Mouse (Mus musculus) effector memory CD4-positive, alpha-beta T cell, adult 7 months (primary cell): Measurements from ENCODE around the gene Ly6g5c. TPM values are rescaled to one million over a fixed set of nuclear protein-coding genes. Genes with fewer than 3 reads are reported as not detected.

Source experiments
- polyA plus RNA-seq: library from polyadenylated mRNA; unstranded; fragments of 100-300 nt; shearing (Covaris generic); gene quantifications from one replicate; pipeline ENCODE4 v1.2.1, GENCODE M21; 2017

Ly6g5c gene
- polyA plus RNA-seq, 1 experiment from 2014 or later = not detected

Other genes starting within 250 kb of the Ly6g5c start
- gene Cfb, start 245.8 kb upstream of the Ly6g5c start, polyA plus RNA-seq = 0.40 TPM
- gene Zbtb12, start 228.8 kb upstream of the Ly6g5c start, polyA plus RNA-seq = 0.38 TPM
- not detected for gene Gm20547, start 226.2 kb upstream of the Ly6g5c start, polyA plus RNA-seq
- gene C2, start 210.0 kb upstream of the Ly6g5c start, polyA plus RNA-seq = 1.4 TPM
- gene Ehmt2, start 209.8 kb upstream of the Ly6g5c start, polyA plus RNA-seq = 55.0 TPM
- gene Slc44a4, start 193.8 kb upstream of the Ly6g5c start, polyA plus RNA-seq = not detected
- gene Neu1, start 177.0 kb upstream of the Ly6g5c start, polyA plus RNA-seq = 63.5 TPM
- 1,521 TPM for gene Hspa1b, start 149.0 kb upstream of the Ly6g5c start, polyA plus RNA-seq
- 90.8 TPM for gene Gm20481, start 138.4 kb upstream of the Ly6g5c start, polyA plus RNA-seq
- 909 TPM for gene Hspa1a, start 136.1 kb upstream of the Ly6g5c start, polyA plus RNA-seq
- gene Hspa1l, start 135.6 kb upstream of the Ly6g5c start, polyA plus RNA-seq = not detected
- 50.0 TPM for gene Lsm2, start 126.4 kb upstream of the Ly6g5c start, polyA plus RNA-seq
- gene Vars, start 107.3 kb upstream of the Ly6g5c start, polyA plus RNA-seq = 214 TPM
- 0.37 TPM for gene Vwa7, start 91.7 kb upstream of the Ly6g5c start, polyA plus RNA-seq
- not detected for gene Sapcd1, start 80.3 kb upstream of the Ly6g5c start, polyA plus RNA-seq
- gene Msh5, start 61.5 kb upstream of the Ly6g5c start, polyA plus RNA-seq = 2.2 TPM
- gene Clic1, start 58.3 kb upstream of the Ly6g5c start, polyA plus RNA-seq = 334 TPM
- 0.85 TPM for gene Ddah2, start 49.2 kb upstream of the Ly6g5c start, polyA plus RNA-seq
- not detected for gene Ly6g6c, start 42.9 kb upstream of the Ly6g5c start, polyA plus RNA-seq
- not detected for gene Mpig6b, start 42.1 kb upstream of the Ly6g5c start, polyA plus RNA-seq
- not detected for gene Ly6g6e, start 31.4 kb upstream of the Ly6g5c start, polyA plus RNA-seq
- gene Ly6g6d, start 30.2 kb upstream of the Ly6g5c start, polyA plus RNA-seq = not detected
- not detected for gene Ly6g6f, start 22.7 kb upstream of the Ly6g5c start, polyA plus RNA-seq
- gene Abhd16a, start 19.0 kb upstream of the Ly6g5c start, polyA plus RNA-seq = 79.3 TPM
- 1.8 TPM for gene Ly6g5b, start 7.1 kb downstream of the Ly6g5c start, polyA plus RNA-seq
- 65.3 TPM for gene Gpank1, start 13.2 kb downstream of the Ly6g5c start, polyA plus RNA-seq
- 223 TPM for gene Csnk2b, start 13.8 kb downstream of the Ly6g5c start, polyA plus RNA-seq
- 1.7 TPM for gene D17H6S53E, start 18.1 kb downstream of the Ly6g5c start, polyA plus RNA-seq
- not detected for gene Apom, start 23.8 kb downstream of the Ly6g5c start, polyA plus RNA-seq
- 56.5 TPM for gene Bag6, start 26.9 kb downstream of the Ly6g5c start, polyA plus RNA-seq
- gene Prrc2a, start 56.6 kb downstream of the Ly6g5c start, polyA plus RNA-seq = 24.5 TPM
- not detected for gene Aif1, start 67.8 kb downstream of the Ly6g5c start, polyA plus RNA-seq
- 4.4 TPM for gene Lst1, start 80.2 kb downstream of the Ly6g5c start, polyA plus RNA-seq
- gene Ltb, start 86.2 kb downstream of the Ly6g5c start, polyA plus RNA-seq = 1,113 TPM
- gene Tnf, start 93.7 kb downstream of the Ly6g5c start, polyA plus RNA-seq = 156 TPM
- gene Lta, start 97.1 kb downstream of the Ly6g5c start, polyA plus RNA-seq = 55.4 TPM
- not detected for gene Gm16181, start 112.6 kb downstream of the Ly6g5c start, polyA plus RNA-seq
- gene Atp6v1g2, start 125.4 kb downstream of the Ly6g5c start, polyA plus RNA-seq = 4.8 TPM
- 15.0 TPM for gene Nfkbil1, start 127.5 kb downstream of the Ly6g5c start, polyA plus RNA-seq
- gene Ddx39b, start 133.5 kb downstream of the Ly6g5c start, polyA plus RNA-seq = 149 TPM
- gene H2-D1, start 154.5 kb downstream of the Ly6g5c start, polyA plus RNA-seq = 6,702 TPM
- 0.89 TPM for gene H2-Q1, start 212.1 kb downstream of the Ly6g5c start, polyA plus RNA-seq
- 19.2 TPM for gene H2-Q2, start 234.0 kb downstream of the Ly6g5c start, polyA plus RNA-seq